Mouse (Mus musculus) ZHBTc4 (cell line): ENCODE data around the gene Arel1.
A peak's percentile ranks its signal among the peaks of the same experiment; 100 is the strongest.

ENCODE experiments used
- DNase-seq: peaks from one replicate; pipeline ENCODE4 v3.0.0-alpha.2; 2011; ENCODE audit warnings: low read depth, low spot score

Arel1 gene

GRCm38 (mm10) chr12:84948584-84949285 is 22.0 kb downstream of the Arel1 start:
- DNase-seq = no peak

DNA sequence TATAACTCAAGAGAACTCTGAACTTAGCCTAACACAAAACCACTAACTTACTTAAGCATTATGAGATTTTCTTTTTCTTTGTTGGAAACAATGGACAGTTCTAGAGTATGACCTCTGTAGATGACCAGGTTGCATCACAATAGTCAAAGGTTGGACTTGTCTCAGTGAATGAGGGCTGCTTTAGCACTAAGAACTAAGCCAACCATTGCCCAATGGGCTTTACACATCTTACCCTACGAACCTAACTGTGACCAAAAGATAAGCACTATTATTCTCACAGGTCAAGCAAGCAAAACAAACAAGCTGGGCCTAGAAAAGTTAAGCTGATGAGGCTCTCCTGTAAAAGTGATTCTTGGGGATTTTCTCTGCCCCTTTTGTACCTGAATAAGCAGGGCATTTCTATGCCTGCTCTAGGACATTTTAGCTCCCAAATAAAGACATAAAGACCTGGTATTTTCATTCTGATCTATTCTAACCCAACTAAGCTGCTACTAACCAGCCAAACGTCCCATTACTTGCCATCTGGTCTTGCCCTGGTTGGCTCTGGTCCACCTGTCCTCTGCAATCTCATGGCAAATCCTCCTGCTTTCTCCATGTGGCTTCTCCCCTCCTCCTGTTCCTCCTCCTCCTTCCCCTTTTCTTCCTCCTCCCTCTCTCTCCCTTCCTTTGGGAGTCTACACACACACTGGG is 22.7 kb downstream of the Arel1 start:
- no peak for DNase-seq

DNA sequence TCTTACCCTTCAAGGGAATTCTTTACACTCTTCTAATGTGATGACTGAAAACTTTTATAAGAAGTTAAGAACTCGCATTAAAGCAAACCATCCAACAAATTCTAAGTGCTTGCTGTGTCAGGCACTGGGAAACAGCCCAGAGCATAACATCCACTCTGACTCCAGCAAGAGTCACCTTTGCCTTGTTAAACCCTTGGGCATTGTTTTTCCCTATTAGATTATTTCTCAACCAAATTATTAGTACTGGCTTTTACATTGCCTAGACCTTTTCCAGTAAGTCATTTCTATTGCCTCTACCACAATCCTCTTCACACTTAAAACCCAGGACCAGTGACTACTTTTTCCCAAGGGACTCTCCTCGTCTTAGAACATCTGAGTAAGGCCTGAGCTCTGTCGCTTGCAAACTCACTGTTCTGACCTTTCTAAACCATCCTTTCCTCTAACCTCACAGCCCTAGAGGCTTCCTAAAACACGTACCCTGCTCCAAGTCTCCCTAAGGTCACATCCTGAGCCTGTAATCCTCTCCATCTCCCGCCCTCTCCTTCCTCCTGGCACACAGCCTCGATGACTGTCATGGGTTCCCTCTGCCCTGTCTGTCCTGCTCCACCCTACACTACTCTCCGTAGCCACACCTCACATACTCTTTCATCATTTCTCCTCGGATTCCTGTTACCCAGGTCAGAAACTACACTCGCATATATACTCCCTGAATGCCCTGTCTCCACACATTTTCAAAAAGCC is 25.7 kb downstream of the Arel1 start:
- no peak for DNase-seq

DNA sequence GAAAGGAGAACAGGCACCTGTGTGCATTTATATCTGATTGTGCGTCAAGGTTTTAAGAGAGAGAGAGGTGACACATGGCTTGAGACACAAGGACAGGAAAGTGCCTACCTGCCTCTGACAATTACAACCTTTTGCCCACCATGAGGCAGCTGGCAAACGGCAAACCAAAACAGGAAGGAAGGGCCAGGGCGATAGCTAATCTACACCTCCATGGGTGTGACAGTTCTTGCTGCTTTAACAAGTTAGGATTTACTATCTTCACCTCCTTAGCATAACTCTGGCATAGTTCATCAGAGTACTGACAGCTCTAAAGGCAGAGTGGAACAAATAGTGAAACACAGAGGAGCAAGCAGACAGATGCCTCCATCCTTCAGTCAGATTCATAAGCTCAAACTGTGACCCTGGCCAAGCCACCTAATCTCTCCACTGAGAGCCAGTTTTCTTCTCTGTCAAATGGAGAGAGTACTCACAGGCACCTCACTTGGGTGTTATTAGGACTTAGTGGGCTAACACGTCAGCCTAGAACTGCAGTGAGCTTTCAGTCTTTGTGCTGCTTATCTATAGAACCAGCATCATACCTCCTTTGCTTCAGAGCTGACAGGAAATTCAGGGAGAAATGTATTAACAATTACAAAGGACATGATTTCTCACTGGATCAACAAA is 26.4 kb downstream of the Arel1 start:
- DNase-seq = no peak

GRCm38 (mm10) chr12:84943006-84943952 is 27.4 kb downstream of the Arel1 start:
- DNase-seq = no peak

GRCm38 (mm10) chr12:84941717-84942116 is 29.0 kb downstream of the Arel1 start:
- no peak for DNase-seq

DNA sequence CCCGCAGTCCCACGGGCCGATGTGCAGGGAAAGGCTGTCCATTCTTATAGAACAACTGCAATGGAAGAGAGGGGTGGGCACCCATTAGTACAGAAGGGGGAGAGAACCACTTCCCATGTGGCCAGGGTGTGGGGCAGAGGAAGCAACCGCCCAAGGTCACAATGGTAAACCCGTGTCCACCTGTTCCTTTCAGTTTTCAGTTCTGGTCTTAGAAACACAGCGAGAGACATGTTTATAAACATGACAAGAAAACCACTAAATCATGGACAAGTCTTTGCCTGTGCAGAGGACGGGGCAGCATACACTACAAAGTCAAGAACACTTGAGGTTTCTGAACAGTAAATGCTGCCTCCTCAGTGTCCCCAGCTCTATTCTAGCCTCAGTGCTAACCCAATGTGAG is 30.4 kb downstream of the Arel1 start:
- no peak for DNase-seq

DNA sequence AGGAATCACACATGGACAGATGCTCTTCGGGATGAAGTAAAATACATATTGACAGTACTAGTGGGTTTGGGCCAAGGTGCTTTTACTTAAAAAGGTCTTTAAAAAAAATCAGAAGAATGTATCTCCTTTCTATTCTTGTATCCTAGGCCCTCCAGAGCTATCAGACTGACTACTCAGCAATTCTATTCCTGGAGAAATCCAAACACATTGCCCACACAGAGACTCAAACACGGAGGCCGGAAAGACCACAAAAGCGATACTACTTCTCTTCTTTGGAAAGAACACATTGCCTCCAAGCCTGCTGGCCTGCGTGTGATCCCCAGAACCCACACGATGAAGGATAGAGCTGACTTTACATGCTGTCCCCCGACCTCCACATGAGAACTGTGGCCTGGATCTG is 31.6 kb downstream of the Arel1 start:
- no peak for DNase-seq

- DNase-seq = no peak
Measured at GRCm38 (mm10) chr12:84935343-84935742, 35.4 kb downstream of the Arel1 start.

GRCm38 (mm10) chr12:84932210-84932609 is 38.5 kb downstream of the Arel1 start:
- peak; percentile 55 for DNase-seq

DNA sequence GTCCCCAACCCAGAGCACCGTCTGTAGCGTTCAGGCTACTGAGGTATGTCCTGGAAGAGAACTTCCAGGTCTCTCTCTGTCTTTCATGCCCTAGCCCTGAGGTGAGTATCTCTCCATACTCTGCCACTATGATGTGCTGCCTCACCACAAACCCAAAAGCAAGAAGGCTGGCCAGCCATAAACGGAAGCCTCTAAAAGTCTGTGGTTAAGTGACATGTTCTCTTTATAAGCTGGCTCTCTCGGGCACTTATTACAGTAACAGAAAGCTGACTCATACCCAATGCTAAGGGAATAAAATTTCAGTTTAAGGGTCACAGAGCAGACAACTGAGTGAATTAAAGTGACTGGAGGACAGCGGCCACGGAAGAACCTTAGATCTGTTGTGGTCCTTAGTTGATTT is 44.2 kb downstream of the Arel1 start:
- no peak for DNase-seq

DNA sequence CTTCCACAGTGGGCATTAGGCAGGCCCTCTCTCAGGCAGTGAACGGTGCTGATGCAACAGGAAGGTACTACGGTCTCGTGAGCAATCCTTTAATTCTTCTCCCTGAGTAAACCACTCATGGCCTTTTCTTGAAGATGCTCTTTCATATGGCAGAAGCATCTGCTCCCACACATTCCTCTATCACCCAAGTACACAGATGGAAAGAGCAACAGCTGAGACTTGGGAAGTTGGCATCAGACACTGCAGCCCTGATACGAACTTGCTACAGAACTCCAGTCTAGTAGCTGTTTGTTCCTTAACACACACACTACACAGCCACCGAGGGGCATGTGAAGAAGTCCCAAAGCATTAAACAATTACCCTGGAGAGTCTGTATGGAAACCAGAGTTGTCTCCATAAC is 46.4 kb downstream of the Arel1 start:
- no peak for DNase-seq

GRCm38 (mm10) chr12:84921881-84922419 is 48.8 kb downstream of the Arel1 start:
- DNase-seq = no peak

GRCm38 (mm10) chr12:84918809-84919208 is 51.9 kb downstream of the Arel1 start:
- DNase-seq = no peak

GRCm38 (mm10) chr12:84917799-84918198 is 52.9 kb downstream of the Arel1 start:
- DNase-seq = no peak

DNA sequence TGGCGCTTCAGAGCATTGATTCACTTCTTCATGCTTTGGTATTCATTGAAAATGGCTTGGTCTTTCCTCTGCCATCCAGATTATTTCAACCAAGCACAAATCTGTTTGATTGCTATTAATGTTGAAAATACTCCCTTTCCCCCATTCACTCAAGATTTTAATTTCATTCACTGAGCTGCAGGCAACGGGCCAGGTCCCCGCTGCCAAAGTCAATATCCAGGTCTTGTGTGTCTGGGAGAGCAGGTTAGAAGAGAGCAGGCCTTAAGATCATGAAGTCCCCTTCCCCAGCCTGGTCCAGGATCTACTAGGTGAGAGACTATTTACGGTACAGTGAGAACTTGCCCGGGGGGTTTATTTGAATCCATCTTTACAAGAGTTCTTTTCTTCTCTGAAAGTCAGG is 55.7 kb downstream of the Arel1 start:
- DNase-seq = no peak

DNA sequence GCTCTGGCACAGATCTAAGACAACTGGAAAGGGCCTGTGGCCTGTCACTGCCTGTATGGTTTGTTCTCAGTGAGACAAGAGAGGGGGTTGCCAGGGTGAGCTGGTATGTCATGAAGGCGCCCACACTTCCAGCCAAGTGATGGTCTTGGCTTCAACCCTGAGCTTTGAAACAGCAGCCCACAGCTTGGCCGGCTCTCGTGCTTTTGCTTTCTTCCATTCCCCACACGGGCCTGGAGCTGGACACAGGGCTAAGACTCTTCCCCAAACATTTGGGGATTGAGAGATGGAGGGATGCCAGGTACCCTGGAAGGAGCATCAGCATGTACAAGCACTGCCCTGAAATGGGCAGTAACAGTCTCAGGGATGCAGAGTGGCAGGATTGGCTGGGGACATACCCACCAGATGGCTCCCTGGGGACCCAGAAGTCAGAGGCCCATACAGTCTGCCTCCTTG is 58.0 kb downstream of the Arel1 start:
- no peak for DNase-seq

DNA sequence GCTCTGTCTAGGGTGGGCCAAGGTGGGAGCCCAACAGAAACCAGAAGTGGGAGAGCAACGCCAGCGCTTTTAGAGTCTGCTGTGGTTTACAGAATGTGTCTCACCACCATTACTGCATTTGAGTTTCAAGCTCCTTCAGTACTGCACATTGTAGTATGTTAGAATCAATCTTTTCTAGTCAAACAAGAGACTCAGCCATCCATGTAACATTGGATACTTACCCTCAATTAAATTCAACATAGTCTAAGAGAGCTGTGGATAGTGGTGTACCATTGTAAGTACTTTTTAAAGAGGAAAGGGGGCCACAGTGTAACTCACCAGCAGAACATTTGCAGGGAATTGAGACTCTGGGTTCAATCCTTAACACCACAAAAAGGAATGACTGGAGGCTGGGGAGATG is 59.1 kb downstream of the Arel1 start:
- no peak for DNase-seq

DNA sequence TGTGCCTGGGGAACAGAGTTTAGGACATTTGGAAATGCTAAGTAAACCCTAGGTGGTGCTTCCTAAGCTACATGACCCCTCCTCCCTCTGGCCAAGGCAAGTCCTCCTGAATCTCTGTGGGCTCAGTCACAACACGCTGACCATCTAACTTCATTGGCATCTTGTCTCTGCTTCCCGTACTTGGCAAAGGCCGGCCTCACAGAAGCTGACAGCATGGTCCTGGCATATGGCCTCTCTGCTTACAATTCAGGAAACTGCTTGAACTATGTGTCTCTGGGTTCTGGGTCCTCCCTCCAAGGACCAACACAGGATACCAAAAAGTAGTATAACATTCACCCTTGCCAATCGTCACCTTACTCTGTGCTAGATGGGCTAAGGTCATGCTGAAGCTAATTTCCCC is 60.6 kb downstream of the Arel1 start:
- DNase-seq = no peak

DNA sequence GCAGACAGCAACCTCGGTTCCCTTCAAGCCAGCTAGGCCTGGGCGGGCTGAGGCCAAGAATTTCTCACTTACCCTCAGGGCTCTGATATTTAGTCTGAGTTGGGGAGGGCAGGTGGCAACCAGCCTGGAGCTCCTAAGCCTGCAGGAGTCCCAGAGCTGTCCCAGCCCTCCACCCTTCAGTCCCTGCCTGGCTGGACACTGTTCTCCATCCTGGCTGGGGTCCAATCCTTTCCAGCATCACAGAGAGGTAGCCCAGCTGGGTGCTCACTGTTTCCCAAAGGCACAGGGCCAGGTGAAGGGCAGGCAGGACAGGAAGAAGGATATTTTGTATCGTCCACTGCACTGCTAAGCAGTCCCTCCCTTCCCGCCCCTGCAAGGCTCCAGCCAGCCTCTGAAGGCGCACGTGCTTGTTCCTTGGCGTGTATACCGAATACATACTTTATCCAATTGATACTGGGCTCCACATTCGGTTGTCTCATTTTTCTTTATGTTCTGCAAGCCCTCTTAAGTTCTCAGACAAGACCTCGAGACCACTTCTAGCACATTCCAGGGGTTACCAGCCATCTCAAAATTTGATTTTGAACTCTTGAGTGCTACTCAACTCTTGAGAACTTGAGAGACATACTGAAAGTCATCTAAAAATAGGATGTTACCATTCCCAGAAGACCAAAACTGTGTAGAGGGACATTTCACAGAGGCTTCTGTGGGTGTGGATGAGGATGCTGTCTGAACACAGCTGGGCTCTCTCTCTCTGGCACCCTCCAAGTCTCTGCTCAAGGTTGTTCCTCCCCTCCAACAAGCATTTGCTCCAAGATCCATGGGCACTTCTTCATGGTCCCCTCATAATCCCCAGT is 62.8 kb downstream of the Arel1 start:
- no peak for DNase-seq
